Mouse (Mus musculus): ENCODE data around the gene Gm4981. TPM values are rescaled to one million over a fixed set of nuclear protein-coding genes. Genes with fewer than 3 reads are reported as not detected.
"Not testable (repeated sequence)": the region's sequence is repeated elsewhere in the genome, so short reads cannot be mapped to it uniquely, and the experiment has no call there.

Gene Gm4981
- total RNA-seq, 2 experiments from 2014 or later, result not detected

DNA sequence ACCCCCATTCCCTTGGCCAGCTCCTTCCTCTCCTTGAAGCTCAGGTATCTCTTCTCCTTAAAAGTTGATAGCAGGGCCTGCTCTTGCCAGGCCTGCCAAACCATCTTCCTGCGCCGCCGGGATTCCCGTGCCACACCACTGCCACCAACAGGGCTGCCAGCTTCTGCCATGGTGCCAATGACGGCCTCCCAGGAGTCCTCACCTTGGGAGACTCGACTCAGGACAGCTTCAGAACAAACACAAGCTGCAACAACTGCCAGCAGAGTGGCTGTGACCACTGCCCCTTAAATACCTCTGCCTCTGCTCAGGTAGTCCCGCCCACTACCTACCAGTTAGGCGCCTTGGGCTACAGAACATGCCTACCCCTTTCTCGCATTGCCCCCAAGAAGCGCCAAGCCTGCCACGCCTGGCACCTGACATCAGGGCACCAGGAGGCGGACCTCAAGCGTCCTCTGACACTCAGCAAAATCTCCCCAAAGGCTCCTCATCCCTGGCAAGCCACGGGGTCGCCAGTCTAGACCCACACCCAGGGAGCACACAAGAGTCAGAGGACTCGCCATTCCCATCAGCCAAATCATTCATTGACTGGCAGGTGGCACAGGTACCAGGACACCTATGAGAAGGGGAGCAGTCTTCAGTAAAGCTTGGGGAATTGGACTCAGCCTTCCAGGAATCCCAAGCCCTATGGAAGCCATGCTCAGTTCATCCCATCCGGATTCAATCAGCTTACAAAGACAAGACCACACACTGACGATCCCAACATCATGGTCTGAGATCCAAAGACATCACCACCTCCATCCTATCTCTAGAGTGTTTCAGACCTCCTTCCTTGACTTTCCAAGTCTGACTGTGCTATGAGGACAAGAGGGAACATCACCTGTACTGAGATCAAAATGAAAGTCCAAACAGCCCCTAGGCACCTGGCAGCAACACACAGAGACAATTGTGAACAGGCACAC is 11.4 kb downstream of the Gm4981 start, which contains the start of gene AW822073:
AW822073 (minus strand) TSS at position 104 of the 959 bp plus-strand sequence.
- intact Hi-C loops (cut with DNase I); DNase-seq (ENCODE audit: low spot score in 2 of 2): not testable (repeated sequence)

DNA sequence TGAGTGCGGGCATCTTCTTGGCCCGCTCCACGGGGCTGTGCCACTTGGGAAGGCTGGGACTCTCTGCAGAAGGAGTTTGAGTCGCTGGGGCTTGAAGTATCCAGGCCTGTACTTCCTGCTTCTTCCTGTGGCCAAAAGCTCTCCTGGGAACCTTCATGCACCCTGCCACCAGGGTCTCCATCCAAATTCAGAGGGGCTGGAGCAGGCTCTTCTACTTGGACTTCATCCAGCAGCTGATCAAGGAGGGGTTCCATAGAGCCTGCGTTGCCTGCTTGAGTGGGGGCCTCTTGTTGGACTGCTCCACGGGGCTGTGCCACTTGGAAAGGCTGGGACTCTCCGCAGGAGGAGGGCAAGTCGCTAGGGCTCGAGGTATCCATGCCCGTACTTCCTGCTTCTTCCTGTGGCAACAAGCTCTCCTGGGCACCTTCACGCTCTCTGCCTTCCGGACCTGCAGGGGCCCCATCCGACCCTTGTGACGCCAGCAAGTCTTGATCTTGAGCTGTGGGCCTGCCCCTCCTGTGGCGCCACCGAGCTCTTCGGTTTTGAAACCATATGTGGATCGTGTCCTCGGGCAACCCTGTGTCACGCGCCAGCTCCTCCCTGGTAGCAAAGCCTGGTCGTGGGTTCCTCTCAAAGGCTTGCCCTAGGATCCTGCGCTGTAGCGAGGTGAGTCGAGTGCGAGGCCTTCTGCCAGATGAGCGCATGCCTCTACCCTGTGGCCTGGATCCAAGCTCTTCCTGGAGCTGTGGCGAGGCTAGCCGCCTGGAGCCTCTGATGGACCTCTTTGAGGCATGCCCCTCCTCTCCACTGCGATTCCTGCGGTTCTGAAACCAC is 12.3 kb downstream of the Gm4981 start:
- intact Hi-C loops (cut with DNase I), result not testable (repeated sequence)
- DNase-seq (ENCODE audit: low spot score in 2 of 2), result peak; percentile 58 to 65

DNA sequence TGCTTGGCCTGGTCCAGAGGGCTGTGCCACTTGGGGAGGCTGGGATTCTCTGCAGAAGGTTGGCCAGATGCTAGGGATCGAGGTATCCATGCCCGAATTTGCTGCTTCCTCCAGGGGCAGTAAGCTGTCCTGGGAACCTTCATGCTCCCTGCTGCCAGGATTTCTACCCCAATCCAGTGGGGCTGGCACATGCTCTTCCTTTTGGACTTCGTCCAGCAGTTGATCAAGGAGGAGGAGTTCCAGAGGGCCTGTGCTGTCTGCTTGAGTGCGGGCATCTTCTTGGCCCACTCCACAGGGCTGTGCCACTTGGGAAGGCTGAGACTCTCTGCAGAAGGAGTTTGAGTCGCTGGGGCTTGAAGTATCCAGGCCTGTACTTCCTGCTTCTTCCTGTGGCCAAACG is 13.3 kb downstream of the Gm4981 start:
- DNase-seq (ENCODE audit: low spot score in 2 of 2); intact Hi-C loops (cut with DNase I): not testable (repeated sequence)

- intact Hi-C loops (cut with DNase I), result not testable (repeated sequence)
- peak in 1 of 2 experiments; percentile 47 for DNase-seq (ENCODE audit: low spot score in 2 of 2)
Measured at GRCm38 (mm10) chr10:58221571-58221970, 14.9 kb downstream of the Gm4981 start.

DNA sequence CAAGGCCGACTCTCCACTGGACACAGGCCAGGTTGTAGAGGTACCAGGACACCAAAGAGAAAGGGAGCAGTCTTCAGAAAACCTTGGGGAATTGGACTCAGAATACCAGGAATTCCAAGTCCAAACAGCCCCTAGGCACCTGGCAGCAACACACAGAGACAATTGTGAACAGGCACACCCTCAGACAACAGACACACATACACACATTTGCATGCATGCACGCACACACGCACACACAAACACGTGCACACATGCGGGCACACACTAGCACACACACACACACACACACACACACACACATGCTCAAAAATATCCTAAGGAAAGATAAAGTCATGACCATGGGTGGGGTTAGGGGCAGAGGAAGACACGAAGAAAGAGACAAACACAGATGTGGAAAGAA is 15.8 kb downstream of the Gm4981 start:
- no peak for DNase-seq (ENCODE audit: low spot score in 2 of 2)
- intact Hi-C loops (cut with DNase I), result no loop called here

GRCm38 (mm10) chr10:58217366-58217765 is 19.1 kb downstream of the Gm4981 start:
- no peak for DNase-seq (ENCODE audit: low spot score in 2 of 2)
- intact Hi-C loops (cut with DNase I), result no loop called here

- intact Hi-C loops (cut with DNase I), result no loop called here
- no peak for DNase-seq (ENCODE audit: low spot score in 2 of 2)
Measured at GRCm38 (mm10) chr10:58215353-58215752, 21.1 kb downstream of the Gm4981 start.

GRCm38 (mm10) chr10:58214934-58215333 is 21.6 kb downstream of the Gm4981 start:
- intact Hi-C loops (cut with DNase I), result no loop called here
- no peak for DNase-seq (ENCODE audit: low spot score in 2 of 2)

DNA sequence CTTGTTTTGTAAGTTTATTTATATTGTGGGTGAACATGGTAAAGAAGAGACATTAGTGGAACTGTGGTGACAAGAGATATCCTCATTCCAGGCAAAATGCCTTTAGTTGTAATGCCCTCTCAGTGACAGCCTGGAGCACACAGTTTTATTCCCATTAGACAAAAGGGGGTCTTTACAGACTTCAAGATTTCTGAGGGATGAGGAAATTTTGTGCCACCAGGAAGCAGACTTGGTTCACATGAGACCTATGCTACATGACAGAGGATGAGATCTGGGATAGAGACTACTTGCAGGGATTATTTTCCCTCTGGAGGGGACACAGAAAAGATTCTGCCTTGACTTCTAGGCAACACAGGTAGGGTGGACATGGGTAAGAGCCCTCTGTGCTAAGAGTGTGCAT is 22.0 kb downstream of the Gm4981 start:
- intact Hi-C loops (cut with DNase I), result no loop called here
- no peak for DNase-seq (ENCODE audit: low spot score in 2 of 2)

- intact Hi-C loops (cut with DNase I), result no loop called here
- DNase-seq (ENCODE audit: low spot score in 2 of 2), result no peak
Measured at GRCm38 (mm10) chr10:58212230-58212629, 24.3 kb downstream of the Gm4981 start.

DNA sequence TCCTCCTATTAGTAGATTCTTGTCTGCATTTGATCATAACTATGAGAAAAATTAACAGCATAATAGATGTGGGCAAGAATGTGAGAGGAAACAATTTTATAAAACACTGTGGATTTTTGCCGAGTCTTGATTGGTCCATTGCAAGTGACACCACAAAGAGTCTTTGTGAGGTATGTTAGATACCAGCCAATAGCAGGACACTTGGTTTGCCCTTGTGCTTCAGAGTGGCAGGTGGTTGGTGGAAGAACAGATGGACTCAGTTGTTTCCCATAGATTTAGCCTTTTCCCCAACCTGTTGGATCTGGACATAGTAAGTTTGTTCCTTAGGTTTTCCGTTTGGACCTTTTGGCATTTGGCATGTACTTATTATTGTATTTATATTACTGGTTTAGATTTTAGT is 25.3 kb downstream of the Gm4981 start:
- intact Hi-C loops (cut with DNase I), result no loop called here
- no peak for DNase-seq (ENCODE audit: low spot score in 2 of 2)

DNA sequence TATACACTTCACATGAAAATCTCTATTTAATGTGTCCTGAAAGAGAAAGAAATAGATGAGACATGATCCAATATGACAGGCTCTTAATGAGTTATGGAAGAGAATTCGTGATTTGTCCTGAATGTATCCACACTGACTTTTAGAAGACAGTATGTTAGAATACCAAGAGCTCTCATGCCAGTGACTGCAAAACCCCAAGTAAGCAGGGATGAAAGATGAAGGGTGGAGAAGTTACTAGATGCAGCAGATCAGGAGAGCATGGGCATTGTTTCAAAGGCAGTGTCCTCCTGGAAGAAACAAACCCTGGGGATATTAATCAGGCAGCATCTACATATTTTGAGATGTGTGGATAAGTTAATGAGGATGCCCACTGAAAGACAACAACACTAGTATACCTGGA is 26.0 kb downstream of the Gm4981 start:
- intact Hi-C loops (cut with DNase I), result no loop called here
- DNase-seq (ENCODE audit: low spot score in 2 of 2), result no peak

GRCm38 (mm10) chr10:58209710-58210467 is 26.6 kb downstream of the Gm4981 start:
- intact Hi-C loops (cut with DNase I), result no loop called here
- no peak for DNase-seq (ENCODE audit: low spot score in 2 of 2)

- no peak for DNase-seq (ENCODE audit: low spot score in 2 of 2)
- intact Hi-C loops (cut with DNase I), result no loop called here
Measured at GRCm38 (mm10) chr10:58206639-58207404, 29.7 kb downstream of the Gm4981 start.

DNA sequence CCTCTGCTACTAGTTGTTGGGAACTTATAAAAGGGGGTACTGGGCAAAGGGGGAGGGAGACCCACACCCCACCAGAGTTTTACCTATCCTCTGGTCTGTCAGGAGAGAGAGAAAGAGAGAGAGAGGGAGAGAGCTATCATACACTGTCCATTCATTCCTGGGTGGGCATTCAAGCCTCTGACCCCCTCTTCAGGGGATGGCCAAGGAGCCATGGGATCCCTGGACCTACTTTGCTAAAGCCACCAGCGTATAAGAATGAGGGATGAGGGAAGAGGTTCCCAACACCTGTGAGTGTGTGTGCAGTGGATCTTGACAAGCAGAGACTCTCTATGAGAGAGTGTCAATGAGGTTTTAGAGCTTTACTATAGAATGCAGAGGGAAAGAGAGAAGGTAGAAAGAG is 30.5 kb downstream of the Gm4981 start:
- intact Hi-C loops (cut with DNase I), result no loop called here
- DNase-seq (ENCODE audit: low spot score in 2 of 2), result no peak

All from left cerebral cortex, postnatal 25 days (tissue).